Mouse (Mus musculus) hindbrain, embryonic 15.5 days (tissue): ENCODE results near the gene Slc45a2. TPM values are rescaled to one million over a fixed set of nuclear protein-coding genes. Genes with fewer than 3 reads are reported as not detected.

Experiments used
- ATAC-seq: fragments of 200-750 bp; cut with Nextera tagmentation; 2 replicates; pipeline ENCODE4 v1.8.0; 2017; ENCODE audit warnings: low read depth, moderate number of reproducible peaks, moderate TSS enrichment; ENCODE audit not compliant: low FRiP score
- H3K27ac ChIP-seq: fragments of 300-500 bp; sonication (generic); replicated peaks from 2 replicates; pipeline ENCODE4 v1.5.1; 2015; ENCODE audit warnings: mild to moderate bottlenecking, inconsistent platforms
- H3K27me3 ChIP-seq: fragments of 300-500 bp; sonication (generic); 2 replicates; pipeline ENCODE4 v1.6.1; 2015; ENCODE audit warnings: control low read depth, inconsistent platforms
- H3K36me3 ChIP-seq: fragments of 300-500 bp; sonication (generic); 2 replicates; pipeline ENCODE4 v1.6.1; 2015; ENCODE audit warnings: control low read depth, inconsistent platforms
- H3K4me1 ChIP-seq: fragments of 300-500 bp; sonication (generic); replicated peaks from 2 replicates; pipeline ENCODE4 v1.6.1; 2015; ENCODE audit warnings: control low read depth, inconsistent platforms
- H3K4me2 ChIP-seq: fragments of 300-500 bp; sonication (generic); 2 replicates; pipeline ENCODE4 v1.6.1; 2015; ENCODE audit warnings: moderate library complexity, mild to moderate bottlenecking, inconsistent platforms
- H3K4me3 ChIP-seq: fragments of 300-500 bp; sonication (generic); 2 replicates; pipeline ENCODE4 v1.5.1; 2015; ENCODE audit warnings: mild to moderate bottlenecking, inconsistent platforms
- H3K9ac ChIP-seq: fragments of 300-500 bp; sonication (generic); 2 replicates; pipeline ENCODE4 v1.6.1; 2015; ENCODE audit warnings: inconsistent platforms
- H3K9me3 ChIP-seq: fragments of 300-500 bp; sonication (generic); 2 replicates; pipeline ENCODE4 v1.6.1; 2016; ENCODE audit warnings: control low read depth, inconsistent platforms
- WGBS: fragments of 180-500 bp; shearing (Covaris S2); methylation state at CpG from one replicate; pipeline ENCODE4 v1.1.7; 2015; 5-methylcytosine and 5-hydroxymethylcytosine counted together
- polyA plus RNA-seq: library from polyadenylated mRNA; unstranded; fragments of >200 nt; fragmentation: Nextera tagmentation; extraction: Ambion mirVana; gene quantifications from 2 replicates; pipeline ENCODE4 v1.2.1, GENCODE M21; 2015

Slc45a2 gene
- polyA plus RNA-seq, 1 experiment from 2014 or later, result 0.14 TPM

GRCm38 (mm10) chr15:11008756-11009155 is 8.2 kb downstream of the Slc45a2 start:
- Histone ChIP-seq H3K9ac (no peak overlapping the region), H3K4me3 (no peak overlapping the region), H3K4me2 (no peak overlapping the region), H3K27me3 (no peaks in the 10 kb centered on the region), H3K9me3 (no peaks in the 10 kb centered on the region), H3K36me3 (no peaks in the 10 kb centered on the region), H3K27ac (no peak overlapping the region), H3K4me1 (no peaks in the 10 kb centered on the region)
- 35% methylated on average over 5 of the region's 5 CpGs for WGBS
- no peak for ATAC-seq

DNA sequence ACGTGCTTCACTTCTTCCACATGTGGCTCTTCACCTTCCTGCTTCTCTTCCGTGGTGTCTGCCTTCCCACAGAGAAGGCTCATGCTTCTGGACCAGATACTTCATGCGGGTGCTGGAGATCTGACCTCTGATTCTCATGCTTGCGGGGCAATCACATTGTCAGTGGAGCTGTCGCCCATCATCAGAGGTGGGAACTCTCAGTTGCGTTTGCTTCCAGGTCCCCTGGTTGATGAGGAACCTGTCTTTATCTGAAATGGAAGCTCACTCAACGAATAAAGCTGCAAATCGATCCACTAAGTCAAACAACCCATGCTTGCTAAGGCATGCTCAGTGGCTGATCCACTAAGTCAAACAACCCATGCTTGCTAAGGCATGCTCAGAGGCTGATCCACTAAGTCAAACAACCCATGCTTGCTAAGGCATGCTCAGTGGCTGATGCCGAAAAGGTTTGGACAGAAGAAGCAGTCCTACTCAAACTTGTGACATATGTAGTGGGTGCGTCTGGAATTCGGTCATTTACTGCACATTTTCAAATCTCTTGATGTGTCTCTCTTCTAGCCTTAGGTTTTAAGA is 10.5 kb downstream of the Slc45a2 start:
- WGBS, result 92% methylated on average over 11 of the region's 11 CpGs
- Histone ChIP-seq H3K27me3 (no peaks in the 10 kb centered on the region), H3K4me3 (no peak overlapping the region), H3K27ac (no peak overlapping the region), H3K36me3 (no peaks in the 10 kb centered on the region), H3K9me3 (no peaks in the 10 kb centered on the region), H3K4me1 (no peaks in the 10 kb centered on the region), H3K9ac (no peak overlapping the region), H3K4me2 (no peak overlapping the region)
- ATAC-seq, result no peak

DNA sequence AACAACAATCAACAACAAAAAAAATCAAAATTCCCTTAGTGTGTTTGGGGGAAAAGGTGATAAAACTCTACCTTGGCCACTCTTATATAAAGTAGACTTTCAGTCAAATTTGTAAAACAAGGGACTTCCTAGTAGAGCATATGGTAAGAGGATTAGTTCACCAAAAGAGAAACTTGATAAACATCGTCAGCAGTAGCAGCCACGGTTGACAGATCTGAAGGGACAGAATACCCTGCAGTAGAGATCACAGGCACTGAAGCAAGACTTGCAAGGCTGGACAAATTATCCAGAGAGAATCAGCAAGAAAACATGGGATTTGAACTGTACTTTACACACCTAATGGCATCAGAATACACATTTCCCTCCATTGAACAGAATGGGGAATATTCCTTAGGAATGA is 14.4 kb downstream of the Slc45a2 start:
- ATAC-seq, result no peak
- H3K9me3 ChIP-seq, result no peaks in the 10 kb centered on the region
- H3K9ac ChIP-seq, result no peak overlapping the region
- H3K4me2 ChIP-seq, result no peak overlapping the region
- WGBS, result 49% methylated on average over 2 of the region's 2 CpGs
- no peaks in the 10 kb centered on the region for H3K27me3 ChIP-seq
- no peak overlapping the region for H3K27ac ChIP-seq
- no peaks in the 10 kb centered on the region for H3K36me3 ChIP-seq
- no peak overlapping the region for H3K4me3 ChIP-seq
- no peaks in the 10 kb centered on the region for H3K4me1 ChIP-seq

- no peak for ATAC-seq
- H3K36me3 ChIP-seq, result no peaks in the 10 kb centered on the region
- no peak overlapping the region for H3K4me3 ChIP-seq
- 65% methylated on average over 4 of the region's 4 CpGs for WGBS
- H3K4me1 ChIP-seq, result no peaks in the 10 kb centered on the region
- no peaks in the 10 kb centered on the region for H3K27me3 ChIP-seq
- no peak overlapping the region for H3K9ac ChIP-seq
- H3K27ac ChIP-seq, result no peak overlapping the region
- H3K9me3 ChIP-seq, result no peaks in the 10 kb centered on the region
- H3K4me2 ChIP-seq, result no peak overlapping the region
Measured at GRCm38 (mm10) chr15:11026801-11027561, 26.5 kb downstream of the Slc45a2 start.

DNA sequence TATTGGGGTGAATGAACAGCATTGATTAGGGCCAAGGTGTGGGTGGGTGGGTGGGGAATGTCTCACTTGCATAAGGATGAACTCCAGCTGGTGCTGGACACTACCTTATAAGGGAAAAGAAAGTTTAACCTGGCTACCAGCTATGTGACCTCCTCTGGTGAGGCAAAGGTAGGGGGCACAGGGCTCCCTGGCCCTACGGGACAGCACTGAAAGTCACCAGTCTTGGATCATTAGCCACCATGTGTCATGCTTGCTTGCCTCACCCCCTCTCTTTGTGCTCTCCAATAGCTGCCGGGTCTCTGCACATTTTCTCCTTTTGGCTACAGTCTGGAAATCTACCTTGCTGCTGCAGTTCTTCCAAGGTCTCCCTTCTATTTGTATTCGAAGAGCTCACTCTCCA is 29.7 kb downstream of the Slc45a2 start:
- Histone ChIP-seq H3K4me1 (no peaks in the 10 kb centered on the region), H3K27me3 (peaks cover 10% of the 10 kb centered on the region), H3K4me3 (no peak overlapping the region), H3K36me3 (no peaks in the 10 kb centered on the region), H3K27ac (no peak overlapping the region), H3K4me2 (no peak overlapping the region), H3K9ac (no peak overlapping the region), H3K9me3 (no peaks in the 10 kb centered on the region)
- ATAC-seq, result no peak
- 70% methylated on average over 3 of the region's 3 CpGs for WGBS

DNA sequence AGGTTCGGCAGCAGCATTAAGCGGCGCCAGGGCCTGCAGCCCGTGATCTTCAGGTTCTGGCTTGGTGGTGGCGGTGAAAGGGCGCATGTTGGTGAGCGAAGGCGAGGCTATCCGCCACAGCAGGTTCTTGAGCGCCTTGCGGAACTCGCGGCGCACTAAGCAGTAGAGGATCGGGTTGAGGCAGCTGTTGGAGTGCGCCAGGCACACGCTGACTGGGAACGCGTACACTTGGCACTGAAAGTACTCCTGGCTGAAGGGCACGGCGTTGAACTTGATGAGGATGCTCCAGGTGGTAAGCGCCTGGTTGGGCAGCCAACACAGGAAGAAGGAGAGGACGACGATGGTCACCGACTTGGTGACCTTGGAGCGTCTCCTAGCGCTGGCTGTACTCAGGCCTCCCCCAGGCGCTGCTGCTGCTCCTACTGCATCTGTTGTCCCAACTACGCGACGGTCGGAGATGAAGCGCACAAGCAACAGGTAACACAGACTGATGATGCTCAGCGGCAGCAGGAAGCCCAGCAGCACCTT is 35.5 kb downstream of the Slc45a2 start:
- Histone ChIP-seq H3K27me3 (peaks cover 41% of the 10 kb centered on the region), H3K4me2 (peak overlapping the region; percentile 86), H3K4me1 (peaks cover 29% of the 10 kb centered on the region), H3K4me3 (peak overlapping the region; percentile 45), H3K36me3 (no peaks in the 10 kb centered on the region), H3K27ac (no peak overlapping the region), H3K9ac (peak overlapping the region; percentile 37; the same call in 1 of the 2 replicates), H3K9me3 (no peaks in the 10 kb centered on the region)
- ATAC-seq, result peak; percentile 45; the same call in 1 of the 2 replicates
- 4% methylated on average over 34 of the region's 34 CpGs for WGBS

- Histone ChIP-seq H3K9ac (peak overlapping the region; percentile 37), H3K27ac (no peak overlapping the region), H3K4me2 (peak overlapping the region; percentile 86), H3K4me1 (peaks cover 29% of the 10 kb centered on the region), H3K4me3 (peak overlapping the region; percentile 45), H3K27me3 (peaks cover 41% of the 10 kb centered on the region), H3K9me3 (no peaks in the 10 kb centered on the region), H3K36me3 (no peaks in the 10 kb centered on the region)
- 2% methylated on average over 49 of the region's 49 CpGs for WGBS
- peak; percentile 55 for ATAC-seq
Measured at GRCm38 (mm10) chr15:11036535-11037375, 36.2 kb downstream of the Slc45a2 start.

DNA sequence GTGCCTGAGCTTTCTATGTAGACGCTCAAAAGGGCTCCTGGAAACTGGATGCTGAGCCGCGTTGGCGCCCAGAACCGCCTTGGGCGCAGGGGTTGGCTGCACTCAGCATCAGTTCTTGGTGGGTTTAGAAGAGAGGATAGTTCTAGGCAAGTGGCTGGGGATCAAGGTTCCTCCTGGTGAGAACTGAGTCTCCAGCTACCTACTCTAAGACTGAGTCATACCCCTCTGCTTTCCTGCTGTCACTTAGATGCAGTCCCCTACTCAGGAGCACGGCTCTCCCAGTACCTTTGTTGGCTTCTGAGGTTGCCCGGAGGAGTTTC is 36.8 kb downstream of the Slc45a2 start:
- Histone ChIP-seq H3K4me2 (peak overlapping the region; percentile 86), H3K4me3 (peak overlapping the region; percentile 45), H3K9ac (peak overlapping the region; percentile 37), H3K36me3 (no peaks in the 10 kb centered on the region), H3K27ac (no peak overlapping the region), H3K27me3 (peaks cover 41% of the 10 kb centered on the region), H3K4me1 (peaks cover 29% of the 10 kb centered on the region), H3K9me3 (no peaks in the 10 kb centered on the region)
- 3% methylated on average over 8 of the region's 8 CpGs for WGBS
- ATAC-seq, result peak; percentile 25; the same call in 1 of the 2 replicates

DNA sequence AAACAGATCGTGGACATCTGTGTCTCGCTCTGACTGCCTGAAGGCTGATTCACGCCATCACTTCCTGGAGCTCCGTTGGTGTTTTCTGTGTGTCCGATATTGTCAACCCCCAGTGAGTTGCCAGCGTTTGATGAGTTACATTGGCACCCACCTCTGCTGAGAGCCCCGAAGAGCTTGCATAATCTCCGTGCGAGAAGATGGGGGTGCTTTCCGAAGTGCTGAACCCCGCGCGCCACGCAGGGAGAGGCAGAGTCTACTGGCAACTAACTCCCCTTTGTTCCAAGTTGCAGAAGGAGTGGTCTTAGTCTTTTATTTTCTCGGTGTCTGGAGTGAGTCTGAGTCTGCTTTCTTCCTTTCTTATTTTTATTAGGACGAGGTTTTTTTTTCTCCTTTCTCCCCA is 37.2 kb downstream of the Slc45a2 start, which contains the start of gene Rxfp3:
Gene Rxfp3, minus strand, starts transcription at position 281 of the 400 bp plus-strand sequence.
- peaks cover 41% of the 10 kb centered on the region for H3K27me3 ChIP-seq
- no peak for ATAC-seq
- WGBS, result 2% methylated on average over 16 of the region's 16 CpGs

GRCm38 (mm10) chr15:11038476-11038875 is 38.0 kb downstream of the Slc45a2 start:
- H3K4me2 ChIP-seq, result peak overlapping the region; percentile 86
- peaks cover 29% of the 10 kb centered on the region for H3K4me1 ChIP-seq
- H3K9ac ChIP-seq, result no peak overlapping the region
- H3K9me3 ChIP-seq, result no peaks in the 10 kb centered on the region
- 2% methylated on average over 12 of the region's 12 CpGs for WGBS
- H3K27ac ChIP-seq, result no peak overlapping the region
- H3K36me3 ChIP-seq, result no peaks in the 10 kb centered on the region
- ATAC-seq, result no peak
- 0 out of 2 replicates have a peak overlapping the region, but pooled peaks have one; percentile 45 for H3K4me3 ChIP-seq
- H3K27me3 ChIP-seq, result peaks cover 41% of the 10 kb centered on the region

More for the DNA sequence above, 37.2 kb downstream of the Slc45a2 start, which contains the start of gene Rxfp3:
- H3K4me2 ChIP-seq, result peak within 1 kb of the TSS; percentile 86
- peaks cover 29% of the 10 kb centered on the region for H3K4me1 ChIP-seq
- no peaks in the 10 kb centered on the region for H3K36me3 ChIP-seq
- peak within 1 kb of the TSS; percentile 45 for H3K4me3 ChIP-seq
- peak within 1 kb of the TSS; percentile 37 for H3K9ac ChIP-seq
- no peaks in the 10 kb centered on the region for H3K9me3 ChIP-seq
- H3K27ac ChIP-seq, result no peak within 1 kb of the TSS

DNA sequence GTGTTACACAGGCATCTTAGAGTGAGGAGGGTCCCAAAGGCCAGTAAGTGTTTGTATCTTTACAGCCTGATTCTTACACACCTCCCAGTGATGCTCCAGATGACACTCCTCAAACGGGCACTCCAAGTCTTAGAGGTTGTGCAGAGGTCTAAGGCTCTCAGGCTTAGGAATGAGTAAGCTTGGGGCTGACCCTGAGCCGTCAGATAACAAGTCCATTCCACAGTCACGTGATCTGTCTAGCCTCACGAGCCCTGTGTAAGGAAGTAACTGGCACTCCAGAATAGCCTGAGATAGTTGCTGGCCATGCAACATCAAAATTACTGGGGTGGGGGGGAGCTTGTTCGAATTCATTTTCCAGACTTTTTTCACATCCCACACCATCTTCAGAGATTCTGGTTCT is 39.5 kb downstream of the Slc45a2 start:
- Histone ChIP-seq H3K9me3 (no peaks in the 10 kb centered on the region), H3K27me3 (peaks cover 33% of the 10 kb centered on the region), H3K4me1 (peaks cover 29% of the 10 kb centered on the region), H3K4me2 (no peak overlapping the region), H3K27ac (no peak overlapping the region), H3K9ac (no peak overlapping the region), H3K4me3 (no peak overlapping the region), H3K36me3 (no peaks in the 10 kb centered on the region)
- WGBS, result 72% methylated on average over 5 of the region's 5 CpGs
- no peak for ATAC-seq

- no peak overlapping the region for H3K27ac ChIP-seq
- no peak overlapping the region for H3K4me3 ChIP-seq
- no peak for ATAC-seq
- H3K36me3 ChIP-seq, result no peaks in the 10 kb centered on the region
- H3K27me3 ChIP-seq, result peaks cover 21% of the 10 kb centered on the region
- H3K9ac ChIP-seq, result no peak overlapping the region
- H3K4me1 ChIP-seq, result peaks cover 22% of the 10 kb centered on the region
- H3K4me2 ChIP-seq, result no peak overlapping the region
- no peaks in the 10 kb centered on the region for H3K9me3 ChIP-seq
- 70% methylated on average over 2 of the region's 2 CpGs for WGBS
Measured at GRCm38 (mm10) chr15:11041229-11041628, 40.7 kb downstream of the Slc45a2 start.
